8 mouse cellular contexts compared by ENCODE assay signal in the genomic region with DNA sequence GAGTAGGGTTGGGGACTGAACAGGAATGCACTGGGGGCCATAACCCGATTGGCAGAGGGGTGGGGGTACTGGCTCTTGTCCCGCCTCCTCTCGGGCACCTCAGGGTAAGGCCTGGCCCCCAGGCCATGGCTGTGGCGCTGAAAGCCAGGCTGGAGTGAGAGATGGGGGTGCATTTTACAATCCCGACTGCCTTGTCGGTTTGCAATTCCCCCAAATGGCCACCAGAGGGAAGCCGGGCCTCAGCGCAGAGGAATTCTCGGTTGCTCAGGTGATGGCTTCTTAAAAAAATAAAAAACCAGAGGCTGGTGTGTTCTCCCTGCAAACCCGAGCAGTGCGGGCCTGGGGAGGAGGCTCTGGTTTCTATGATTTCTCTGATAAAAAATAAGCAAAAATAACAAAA. TPM values are rescaled to one million over a fixed set of nuclear protein-coding genes. Genes with fewer than 3 reads are reported as not detected.
A peak's percentile ranks its signal among the peaks of the same experiment; 100 is the strongest.
DNase-seq lines count a peak whose midpoint lies in the region; ATAC-seq and TF ChIP-seq lines count a peak whose summit lies in the region.
"Had no signal": no experiment of that assay in that cellular context is flagged by ENCODE, and none has a peak within 500 bp of the region (broad histone marks: within the 10 kb centered on the region; RNA-seq: fewer than 3 reads in every experiment).

No protein-coding gene starts in this region.

- H3K27me3 ChIP-seq in neural tube, embryonic 15.5 days (replicated peaks): peaks cover 19% of the 10 kb centered on the region
- H3K27me3 ChIP-seq in small intestine, adult 2 months (ENCODE audit: control insufficient read depth, insufficient read depth, low read length): peaks cover 2% of the 10 kb centered on the region; the same call in 1 of the 2 replicates

- TF ChIP-seq CTCF in lung, adult 2 months (IDR thresholded peaks at IDR 0.05; ENCODE audit: insufficient read depth, low read length): peak; percentile 88
- TF ChIP-seq CTCF in small intestine, adult 2 months (IDR thresholded peaks at IDR 0.05; ENCODE audit: extremely low read depth, insufficient read length, insufficient replicate concordance, low read depth, low read length): peak; percentile 92

- H3K4me3 ChIP-seq in neural tube, embryonic 15.5 days (replicated peaks): no peak overlapping the region
- H3K4me3 ChIP-seq in lung, adult 2 months (replicated peaks; ENCODE audit: extremely low read depth, low read depth, low read length): no peak overlapping the region
- H3K4me3 ChIP-seq in small intestine, adult 2 months (ENCODE audit: low read depth, low read length): no peak overlapping the region
- H3K4me3 ChIP-seq: neural tube, embryonic 12.5 days had no signal

- no peak overlapping the region for H3K27ac ChIP-seq in neural tube, embryonic 15.5 days (replicated peaks)
- H3K27ac ChIP-seq in small intestine, adult 2 months (ENCODE audit: insufficient read depth, low read depth, low read length): no peak overlapping the region
- H3K27ac ChIP-seq: neural tube, embryonic 12.5 days had no signal

- no peaks in the 10 kb centered on the region for H3K9me3 ChIP-seq in neural tube, embryonic 15.5 days (replicated peaks)
- H3K9me3 ChIP-seq: neural tube, embryonic 12.5 days had no signal

- no peak overlapping the region for H3K4me2 ChIP-seq in neural tube, embryonic 15.5 days
- H3K4me2 ChIP-seq: neural tube, embryonic 12.5 days had no signal

- peak; percentile 57 for DNase-seq in neural tube, embryonic 10.5 days (ENCODE audit: extremely low spot score, low spot score)
- DNase-seq in NIH3T3 (ENCODE audit: low read depth): peak; percentile 78
- DNase-seq in cerebellum, adult 18-20 months: peak; percentile 73 to 76
- DNase-seq in heart, postnatal 4 days: peak; percentile 64
- DNase-seq in lung, adult 2 months: no peak

- no peak for ATAC-seq in neural tube, embryonic 15.5 days (ENCODE audit: low FRiP score)

- peaks cover 32% of the 10 kb centered on the region for H3K4me1 ChIP-seq in neural tube, embryonic 15.5 days
- peaks cover 6% of the 10 kb centered on the region for H3K4me1 ChIP-seq in lung, adult 2 months (ENCODE audit: control insufficient read depth, insufficient read depth, low read length)
- H3K4me1 ChIP-seq in small intestine, adult 2 months (ENCODE audit: control insufficient read depth, insufficient read depth, insufficient read length, low read length): peaks cover 11% of the 10 kb centered on the region

- 4% methylated on average over 11 of the region's 11 CpGs for WGBS in neural tube, embryonic 15.5 days
- 5% methylated on average over 11 of the region's 11 CpGs for WGBS in lung, adult 2 months
- 3% methylated on average over 11 of the region's 11 CpGs for WGBS in small intestine, adult 2 months

- no peaks in the 10 kb centered on the region for H3K36me3 ChIP-seq in neural tube, embryonic 15.5 days
- H3K36me3 ChIP-seq in small intestine, adult 2 months (ENCODE audit: control insufficient read depth, insufficient read depth, low read length): no peaks in the 10 kb centered on the region
- H3K36me3 ChIP-seq: neural tube, embryonic 12.5 days had no signal

- H3K9ac ChIP-seq in neural tube, embryonic 15.5 days (replicated peaks): no peak overlapping the region
- H3K9ac ChIP-seq: neural tube, embryonic 12.5 days had no signal

- TF ChIP-seq POLR2A in lung, adult 2 months (IDR thresholded peaks at IDR 0.05; ENCODE audit: borderline replicate concordance, extremely low read depth, low read depth, low read length): no peak
- no peak for TF ChIP-seq POLR2A in small intestine, adult 2 months (IDR thresholded peaks at IDR 0.05; ENCODE audit: low read depth, low read length)

RNA-seq across cellular contexts. Expression of a gene that starts 2.6 kb away (rescaled TPM):
- 2.6 and 3.9 TPM in 2 replicates for polyA plus RNA-seq in neural tube, embryonic 15.5 days (2015; fragmentation: Nextera tagmentation; extraction: Ambion mirVana)
- not detected for total RNA-seq in heart, postnatal 4 days (2021)
- polyA plus RNA-seq in lung, adult 2 months (2012; rRNA removed): 2.8 and 4.3 TPM in 2 replicates
- polyA plus RNA-seq in small intestine, adult 2 months (2012; rRNA removed): 0.61 and 0.93 TPM in 2 replicates

RNA-seq across cellular contexts. Expression of a gene that starts 3.0 kb away (rescaled TPM):
- 1.3 and 2.5 TPM in 2 replicates for polyA plus RNA-seq in neural tube, embryonic 15.5 days (2015; fragmentation: Nextera tagmentation; extraction: Ambion mirVana)
- total RNA-seq in heart, postnatal 4 days (2021): under 1 TPM; 0.20 to 0.45 TPM
- 0.18 and 0.60 TPM in 2 replicates for polyA plus RNA-seq in lung, adult 2 months (2012; rRNA removed)
- 0.17 TPM in 1 of 2 replicates, not detected in the other for polyA plus RNA-seq in small intestine, adult 2 months (2012; rRNA removed)

RNA-seq across cellular contexts. Expression of a gene that starts 31.3 kb away (rescaled TPM):
- 3.0 and 4.0 TPM in 2 replicates for polyA plus RNA-seq in neural tube, embryonic 15.5 days (2015; fragmentation: Nextera tagmentation; extraction: Ambion mirVana)
- total RNA-seq in heart, postnatal 4 days (2021): 1 to 10 TPM; 6.3 to 6.8 TPM
- polyA plus RNA-seq in lung, adult 2 months (2012; rRNA removed): 27.9 and 38.2 TPM in 2 replicates
- polyA plus RNA-seq in small intestine, adult 2 months (2012; rRNA removed): 1.7 and 75.5 TPM in 2 replicates

RNA-seq across cellular contexts. Expression of a gene that starts 53.5 kb away (rescaled TPM):
- 0.20 and 6.0 TPM in 2 replicates for polyA plus RNA-seq in neural tube, embryonic 15.5 days (2015; fragmentation: Nextera tagmentation; extraction: Ambion mirVana)
- total RNA-seq in heart, postnatal 4 days (2021): under 1 TPM; 0.48 to 0.79 TPM
- polyA plus RNA-seq in lung, adult 2 months (2012; rRNA removed): 7.4 and 23.0 TPM in 2 replicates
- 10.9 and 12.7 TPM in 2 replicates for polyA plus RNA-seq in small intestine, adult 2 months (2012; rRNA removed)
